Comparison of ENCODE assay signal across 26 mouse cellular contexts in the genomic region with DNA sequence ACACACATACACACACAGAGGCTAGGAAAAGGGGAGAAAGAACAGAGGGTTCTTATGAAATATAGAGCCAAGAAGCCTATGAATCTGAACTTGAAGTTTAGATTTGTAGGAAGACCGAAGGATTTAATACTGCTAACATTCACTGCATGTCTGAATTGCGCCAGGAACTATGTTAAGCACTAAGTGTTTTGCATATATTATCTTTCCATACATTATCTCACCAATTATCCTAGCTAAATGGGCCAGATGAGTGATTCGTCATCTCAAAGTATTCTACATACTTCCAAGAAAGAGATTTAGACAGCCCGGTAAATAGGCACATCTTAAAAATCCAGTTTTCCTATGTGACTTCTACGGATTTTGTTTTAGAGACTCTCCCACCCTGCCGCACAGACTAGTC.
"Had no signal": no experiment of that assay in that cellular context is flagged by ENCODE, and none has a peak within 500 bp of the region (broad histone marks: within the 10 kb centered on the region; RNA-seq: fewer than 3 reads in every experiment).

No protein-coding gene starts in this region.

- H3K27me3 ChIP-seq: heart, embryonic 12.5 days; hindbrain, embryonic 12.5 days; intestine, embryonic 15.5 days; limb, embryonic 15.5 days; liver, embryonic 12.5 days had no signal

- H3K36me3 ChIP-seq: heart, embryonic 10.5 days; heart, embryonic 12.5 days; hindbrain, embryonic 10.5 days; hindbrain, embryonic 12.5 days; intestine, embryonic 15.5 days; limb, embryonic 13.5 days; limb, embryonic 15.5 days; liver, embryonic 12.5 days had no signal

- H3K4me3 ChIP-seq: gastrocnemius, adult 2 months; heart, embryonic 10.5 days; heart, embryonic 12.5 days; hindbrain, embryonic 10.5 days; hindbrain, embryonic 12.5 days; intestine, embryonic 15.5 days; limb, embryonic 13.5 days; limb, embryonic 15.5 days; liver, embryonic 12.5 days had no signal

- H3K27ac ChIP-seq: gastrocnemius, adult 2 months; heart, embryonic 10.5 days; hindbrain, embryonic 10.5 days; hindbrain, embryonic 12.5 days; hindbrain, embryonic 14.5 days; intestine, embryonic 15.5 days; limb, embryonic 13.5 days; limb, embryonic 15.5 days; liver, embryonic 12.5 days; liver, embryonic 14.5 days had no signal

- DNase-seq: gastrocnemius, adult 2 months; gastrocnemius, postnatal 10 days; gastrocnemius, postnatal 25 days; heart, adult 18-20 months; heart, postnatal 10 days; heart, postnatal 4 days; kidney, adult 18-20 months; kidney, adult 8-10 months; kidney, postnatal 10 days; kidney, postnatal 36 days; layer of hippocampus, adult 9-11 months; layer of hippocampus, postnatal 36 days; left cerebral cortex, postnatal 4 days had no signal

- H3K9me3 ChIP-seq: heart, embryonic 10.5 days; heart, embryonic 12.5 days; hindbrain, embryonic 10.5 days; hindbrain, embryonic 12.5 days; intestine, embryonic 15.5 days; limb, embryonic 13.5 days; limb, embryonic 15.5 days; liver, embryonic 12.5 days had no signal

- H3K4me2 ChIP-seq: heart, embryonic 12.5 days; hindbrain, embryonic 12.5 days; hindbrain, embryonic 14.5 days; intestine, embryonic 15.5 days; limb, embryonic 13.5 days; limb, embryonic 15.5 days; liver, embryonic 12.5 days had no signal

- H3K9ac ChIP-seq: heart, embryonic 12.5 days; hindbrain, embryonic 12.5 days; hindbrain, embryonic 14.5 days; intestine, embryonic 15.5 days; limb, embryonic 13.5 days; limb, embryonic 15.5 days; liver, embryonic 12.5 days; liver, embryonic 14.5 days had no signal

- ATAC-seq: hindbrain, embryonic 16.5 days; inflammation-experienced regulatory T-cells, adult 6 months; intestine, embryonic 15.5 days; intestine, postnatal 0 days; liver, embryonic 12.5 days had no signal

- H3K4me1 ChIP-seq: heart, embryonic 10.5 days; hindbrain, embryonic 10.5 days; intestine, embryonic 15.5 days; liver, embryonic 12.5 days had no signal
